Mouse (Mus musculus) embryo, embryonic 10.5 days (tissue): ENCODE data around the gene Hoxa3.
A peak's percentile ranks its signal among the peaks of the same experiment; 100 is the strongest.

Source experiments
- DNase-seq: peaks from one replicate; pipeline ENCODE4 v3.0.0-alpha.2; 2015; ENCODE audit warnings: low spot score

Hoxa3 gene

DNA sequence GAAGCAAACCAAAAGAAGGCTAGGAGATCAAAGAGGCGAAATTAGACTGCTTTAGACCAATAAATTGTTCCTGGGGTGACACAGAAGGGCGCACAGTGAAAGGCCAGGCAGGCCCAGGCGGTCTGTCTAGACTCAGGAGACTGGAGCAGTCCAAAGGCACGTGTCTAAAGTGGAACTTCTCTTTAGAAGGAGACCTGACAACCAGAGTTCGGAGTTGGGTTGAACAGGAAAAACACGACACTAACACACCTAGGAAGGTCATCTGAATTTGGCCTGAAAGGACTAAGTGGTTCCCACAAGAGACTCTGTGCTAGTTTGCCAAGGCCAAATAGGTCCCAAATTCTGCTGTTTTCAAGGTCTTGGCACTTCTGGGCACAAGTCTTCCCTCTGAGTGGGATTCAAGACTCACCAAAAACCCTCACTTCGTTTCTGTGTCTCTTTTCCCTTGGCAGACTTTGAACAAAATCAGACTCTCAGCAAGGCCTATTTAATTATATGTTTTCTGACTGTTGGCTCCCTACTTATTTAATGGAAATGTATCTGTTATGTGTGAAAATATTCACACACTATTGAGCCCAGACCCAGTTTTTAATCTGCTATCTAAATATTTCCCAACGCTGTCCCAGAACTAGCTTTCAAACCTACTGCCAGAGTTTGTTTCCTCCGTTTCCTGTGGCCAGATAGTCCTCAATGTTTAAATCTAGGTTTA is 6.3 kb upstream of the Hoxa3 start:
- DNase-seq = no peak

DNA sequence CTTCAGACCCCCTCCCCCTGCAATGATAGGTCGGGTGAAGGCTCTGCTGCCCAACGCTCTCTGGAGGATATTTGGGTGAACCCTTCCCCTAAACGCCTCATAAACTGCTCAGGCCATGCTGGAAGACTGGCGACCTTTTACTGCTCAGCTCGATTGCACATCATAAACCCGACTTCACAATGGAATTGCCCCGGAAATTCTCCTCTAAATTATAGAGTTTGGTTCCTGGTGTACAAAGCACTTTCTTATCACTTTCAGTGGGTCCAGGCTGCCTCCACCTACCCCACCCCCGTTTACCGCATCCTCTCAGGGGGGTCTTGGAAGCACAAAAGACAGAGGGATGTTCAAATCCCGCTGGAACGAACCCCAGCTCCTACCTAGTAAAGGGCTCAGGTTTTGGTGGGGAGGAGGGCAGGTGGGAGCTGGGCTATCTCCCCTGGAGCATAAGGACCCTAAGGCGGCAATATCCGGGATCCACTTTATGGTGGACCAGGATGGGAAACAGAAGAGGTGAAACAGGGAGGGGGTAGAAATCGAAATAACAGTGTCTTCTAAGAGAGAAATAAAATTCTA is 5.6 kb upstream of the Hoxa3 start:
- no peak for DNase-seq

DNA sequence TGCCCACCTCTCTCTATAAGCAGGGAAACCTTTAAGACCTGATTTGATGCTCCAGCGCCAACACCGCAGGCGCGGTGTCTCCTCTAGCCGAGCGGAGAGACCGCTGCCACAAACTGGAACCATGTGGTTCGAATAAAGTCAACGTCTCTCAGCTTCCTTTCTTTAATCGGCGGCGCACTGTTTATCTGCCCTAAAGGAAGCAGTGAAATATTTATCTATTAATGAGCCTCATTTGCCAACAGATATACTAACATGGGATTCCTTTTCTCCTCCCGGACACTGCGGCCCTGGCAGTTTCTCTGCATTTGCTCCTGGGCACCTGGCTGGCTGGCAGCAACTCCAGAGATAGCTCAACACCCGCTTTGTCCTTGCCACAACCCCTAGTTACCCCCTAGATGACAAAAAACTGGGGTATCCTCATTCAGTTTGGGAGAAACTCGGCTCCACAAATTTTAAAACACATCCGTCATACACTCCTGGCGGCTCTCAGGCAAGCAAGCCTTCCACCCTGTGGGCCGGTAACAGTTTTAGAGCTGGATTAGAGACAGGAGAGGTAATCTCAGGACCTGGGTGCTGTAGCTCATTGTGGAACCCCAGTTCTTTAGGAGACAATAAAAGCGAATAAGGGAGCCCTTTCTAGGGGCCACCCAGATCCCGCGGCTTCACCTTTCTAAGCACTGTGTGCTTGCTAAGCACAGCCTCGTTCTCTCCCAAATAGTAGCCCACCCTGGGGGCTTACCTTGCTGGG is 4.9 kb upstream of the Hoxa3 start:
- no peak for DNase-seq

DNA sequence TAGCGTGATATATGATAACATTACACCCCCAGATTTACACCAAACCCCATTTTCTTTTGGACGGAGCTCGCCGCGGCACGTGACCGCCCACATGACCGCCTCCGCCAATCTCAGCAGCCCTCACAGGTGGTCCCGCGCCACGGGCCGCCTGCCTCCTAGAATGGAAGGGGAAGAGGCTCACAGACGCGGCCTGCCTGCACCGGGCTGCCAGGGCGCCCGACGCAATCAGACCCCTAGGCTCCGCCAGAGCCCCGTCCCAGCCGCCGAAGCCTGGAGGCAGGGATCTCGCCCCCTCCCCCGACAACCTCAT is 4.3 kb upstream of the Hoxa3 start:
- DNase-seq = peak; percentile 91

DNA sequence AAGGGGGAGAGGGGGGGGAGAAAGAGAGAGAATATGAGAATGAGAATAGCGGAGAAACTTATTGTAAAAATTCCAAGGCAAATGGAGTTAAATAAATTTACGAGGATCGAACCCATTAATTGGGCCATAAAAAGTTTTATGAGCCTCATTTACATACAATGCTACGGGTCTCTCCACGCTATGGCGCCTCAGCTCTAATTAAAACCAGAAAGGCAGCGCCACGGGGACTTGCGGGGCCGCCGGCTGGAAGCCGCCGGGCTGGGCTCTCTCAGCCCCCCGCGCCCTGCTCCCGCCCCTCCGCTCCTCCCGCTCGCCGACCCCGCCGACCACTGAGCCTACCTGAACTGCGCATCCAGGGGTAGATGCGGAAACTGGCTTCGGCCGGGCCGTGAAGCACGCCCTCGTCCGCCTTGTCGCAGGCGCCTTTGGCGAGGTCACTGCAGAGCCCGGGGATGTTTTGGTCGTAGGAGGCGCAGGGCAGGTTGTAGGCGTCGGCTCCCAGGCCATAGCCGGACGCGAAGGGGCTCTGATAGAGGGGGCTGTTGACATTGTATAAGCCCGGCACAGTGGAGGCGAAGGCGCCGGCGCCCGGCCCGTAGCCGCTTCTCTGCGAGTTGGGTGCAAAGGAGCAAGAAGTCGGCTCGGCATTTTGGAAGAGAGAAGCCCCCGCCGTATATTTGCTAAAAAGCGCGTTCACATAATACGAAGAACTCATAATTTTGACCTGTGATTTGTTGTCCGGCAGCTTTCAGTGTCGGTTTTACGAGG is 3.7 kb upstream of the Hoxa3 start:
- no peak for DNase-seq

DNA sequence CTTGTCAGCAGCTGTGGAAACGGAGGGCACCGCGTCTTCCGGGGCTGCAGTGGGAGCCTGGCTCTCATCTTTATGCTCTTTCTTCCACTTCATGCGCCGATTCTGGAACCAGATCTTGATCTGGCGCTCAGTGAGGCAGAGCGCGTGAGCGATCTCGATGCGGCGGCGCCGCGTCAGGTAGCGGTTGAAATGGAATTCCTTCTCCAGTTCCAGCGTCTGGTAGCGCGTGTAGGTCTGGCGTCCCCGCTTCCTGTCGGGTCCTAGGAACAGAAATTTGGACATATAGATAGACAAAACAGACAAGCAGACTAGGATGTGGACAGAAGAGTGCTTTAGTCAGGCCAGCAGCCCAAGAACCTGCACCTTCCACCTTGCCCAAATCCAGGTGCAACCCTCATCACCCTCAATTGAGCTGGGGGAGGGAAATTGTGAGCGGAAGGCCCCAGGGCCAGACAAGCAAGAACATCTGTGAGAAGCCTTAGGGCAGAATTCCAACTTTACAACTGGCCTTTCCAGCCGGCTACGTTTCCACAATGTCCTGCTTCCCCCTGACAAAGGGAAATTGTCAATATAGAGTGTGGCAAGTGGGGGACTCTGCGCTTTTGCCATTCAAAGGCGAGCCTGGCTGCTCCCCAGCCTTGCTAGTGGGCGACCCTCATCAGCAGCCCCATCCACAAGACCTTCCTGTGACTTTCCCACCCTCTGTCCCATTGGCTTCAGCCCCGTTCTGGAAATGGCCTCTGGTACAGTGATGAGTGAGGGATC is 2.8 kb upstream of the Hoxa3 start:
- no peak for DNase-seq

DNA sequence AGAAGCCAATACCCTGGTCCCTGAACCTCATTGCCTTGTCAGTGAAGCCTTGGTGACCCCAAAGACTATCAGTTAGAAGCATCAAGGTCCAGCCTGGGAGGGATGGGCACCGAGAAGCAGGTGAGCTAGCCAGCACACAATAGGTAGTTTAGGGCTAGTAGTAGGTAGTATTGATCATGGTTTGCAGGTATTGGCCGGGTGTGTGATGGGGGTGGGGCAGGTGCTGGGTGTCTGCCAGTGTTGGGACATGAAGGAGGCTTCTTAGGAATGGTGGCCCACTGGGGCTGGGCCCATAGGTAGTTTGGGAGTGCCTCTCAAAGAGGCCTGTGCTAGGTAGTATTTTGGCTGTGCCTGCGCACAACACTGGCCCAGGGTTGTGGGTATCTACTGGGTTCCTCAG is 1.9 kb upstream of the Hoxa3 start:
- DNase-seq = no peak

DNA sequence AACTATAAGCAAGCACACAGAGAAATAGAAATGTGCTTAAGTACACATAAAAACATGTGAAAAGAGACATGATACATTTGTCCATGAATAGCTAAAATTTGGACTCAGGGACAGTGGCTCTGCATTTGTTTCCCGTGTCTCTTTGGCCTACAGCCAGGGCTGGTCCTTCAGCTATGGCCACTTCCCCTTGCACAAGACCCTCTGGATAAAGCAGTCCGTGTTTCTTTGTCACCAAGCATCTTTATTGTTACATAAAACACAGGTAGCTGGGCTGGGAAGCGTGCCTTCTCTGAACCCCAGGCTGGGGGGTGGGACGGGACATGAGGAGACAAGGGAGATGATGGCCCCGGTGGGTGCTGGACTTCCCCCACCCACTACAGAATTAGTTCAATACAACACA is 1.1 kb upstream of the Hoxa3 start:
- no peak for DNase-seq

DNA sequence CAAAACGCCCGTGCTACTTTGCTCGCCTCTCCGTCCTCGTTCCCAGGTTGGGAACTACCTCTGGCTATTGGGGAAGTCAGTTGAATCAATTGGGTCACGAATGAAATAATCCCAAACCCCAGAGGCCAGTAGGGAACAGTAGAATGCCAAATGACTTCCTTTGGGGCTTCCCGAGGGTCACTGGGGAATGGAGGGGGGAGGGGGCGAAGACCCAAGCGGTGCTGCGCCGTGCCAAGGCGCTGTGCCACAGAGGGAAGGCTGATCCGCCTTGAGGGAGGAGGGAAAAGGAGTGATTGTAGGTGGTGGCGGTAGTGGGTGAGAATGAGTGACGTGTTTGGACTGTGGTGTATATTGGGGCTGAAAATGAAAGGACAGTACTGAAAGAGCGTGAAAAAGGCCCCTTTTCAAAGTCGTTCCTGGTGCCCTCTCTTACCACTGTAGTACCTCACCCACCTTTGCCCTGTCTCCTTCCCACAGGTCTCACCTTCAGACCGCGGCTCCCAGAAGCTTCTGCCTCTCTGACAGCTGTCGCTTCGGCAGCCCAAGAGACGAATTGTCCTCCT is 499 bp downstream of the Hoxa3 start:
- no peak for DNase-seq

DNA sequence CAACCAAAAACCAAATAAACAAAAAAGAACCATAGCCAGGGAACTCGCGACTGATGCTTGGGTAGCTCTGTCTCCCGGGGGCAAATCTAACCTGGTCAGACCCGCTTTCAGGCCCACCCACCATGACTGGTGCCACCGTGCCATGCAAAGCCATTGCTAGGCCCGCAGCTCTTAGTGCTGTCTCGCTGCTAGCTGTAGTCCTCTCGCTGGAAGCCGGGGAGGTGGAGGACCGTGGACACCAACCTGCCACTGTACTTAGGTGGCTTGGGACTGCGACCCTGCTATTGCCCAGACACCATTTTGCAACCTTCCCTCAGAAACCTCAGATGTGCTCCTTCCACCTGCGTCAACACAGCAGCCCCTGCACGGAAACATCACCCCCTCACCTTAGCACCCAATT is 1.2 kb downstream of the Hoxa3 start:
- no peak for DNase-seq

DNA sequence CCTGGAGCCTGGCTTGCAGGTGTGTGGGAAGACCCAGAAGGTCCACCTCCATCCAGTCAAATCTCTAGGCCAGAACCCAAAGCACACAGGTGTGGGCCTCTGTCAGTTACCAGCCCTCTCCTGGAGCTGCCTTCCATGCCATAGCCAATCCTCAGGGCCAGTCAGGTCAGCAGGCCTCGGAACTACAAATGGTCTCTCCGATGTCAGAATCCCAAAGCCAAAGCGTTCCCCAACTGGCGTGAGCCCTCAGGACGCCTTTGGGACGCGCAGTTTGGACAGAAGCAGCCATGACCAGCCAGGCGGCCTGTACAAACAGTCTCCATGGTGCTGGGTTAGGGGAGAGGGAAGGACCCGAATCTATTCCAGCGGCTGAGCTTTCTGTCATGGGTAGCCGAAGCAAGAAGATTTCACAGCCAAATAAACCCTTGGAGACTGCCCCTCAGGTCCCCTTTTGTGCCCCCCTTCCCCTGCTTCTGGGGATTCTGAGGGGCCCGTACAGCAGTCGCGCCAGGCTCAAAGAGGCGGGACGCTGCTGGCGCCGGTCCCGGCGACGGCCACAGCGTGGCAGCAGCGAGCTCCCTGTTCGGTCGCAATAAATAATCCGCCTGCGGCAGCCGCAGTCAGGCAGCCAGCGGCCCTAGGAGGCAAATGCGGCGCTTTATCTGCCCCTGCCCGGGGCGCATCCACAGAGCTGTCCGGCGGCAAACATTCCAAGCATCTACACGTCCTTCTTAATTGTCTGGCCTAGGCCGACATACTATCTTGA is 1.8 kb downstream of the Hoxa3 start:
- DNase-seq = peak; percentile 86

DNA sequence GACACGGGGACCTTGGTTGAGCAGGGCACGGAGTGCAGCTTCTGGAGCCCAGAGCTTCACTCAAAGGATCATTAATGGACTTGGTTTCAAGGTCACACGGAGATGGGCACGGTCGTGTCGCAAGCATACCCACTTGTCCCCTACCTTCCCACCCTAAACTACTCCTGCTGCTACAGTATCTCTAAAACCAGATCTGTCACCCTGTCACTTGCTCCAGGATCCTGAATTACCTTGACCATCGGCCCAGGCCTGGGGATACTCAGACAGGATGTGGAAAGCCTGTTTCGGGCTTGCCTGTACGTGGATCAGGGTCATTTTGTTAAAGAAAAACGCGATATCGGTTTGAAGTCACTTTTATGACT is 3.5 kb downstream of the Hoxa3 start:
- no peak for DNase-seq

DNA sequence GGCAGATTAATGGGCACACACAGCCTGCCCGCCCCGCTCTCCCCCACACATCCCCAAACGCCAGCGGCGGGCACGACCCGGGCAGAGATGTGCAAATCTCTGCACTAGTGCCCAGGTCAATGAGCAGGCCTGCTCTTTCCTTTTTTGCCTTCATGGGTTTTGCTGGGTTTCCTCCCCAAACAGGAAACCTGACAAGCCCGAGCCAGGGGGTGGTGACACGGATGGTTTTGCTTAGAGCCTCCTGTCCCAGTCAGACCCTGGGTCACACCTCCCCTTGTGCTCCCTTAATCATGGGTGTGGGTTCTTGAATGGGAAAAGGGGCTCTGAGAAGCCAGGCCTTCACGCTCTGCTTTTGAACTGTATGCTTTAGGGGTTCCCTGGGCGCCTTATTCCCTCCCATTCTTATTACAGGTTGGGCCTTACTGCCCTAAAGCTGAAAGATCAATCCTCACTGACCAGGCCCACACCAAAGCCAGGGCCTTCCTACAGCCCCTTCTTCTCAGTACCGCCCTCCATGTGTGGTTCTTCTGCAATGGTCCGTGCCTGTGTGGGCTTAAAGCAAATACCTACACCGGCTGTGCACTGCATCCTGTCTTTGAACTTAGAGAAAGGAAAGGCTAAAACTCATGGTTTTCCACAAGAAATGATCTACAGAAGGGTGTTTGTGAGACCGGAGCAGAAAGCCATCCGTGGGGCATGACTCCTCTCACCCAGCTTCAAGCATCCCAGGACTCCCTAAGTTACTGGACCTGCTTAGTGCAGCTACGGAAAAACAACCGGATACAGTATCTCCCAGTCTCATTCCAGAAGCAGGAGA is 4.1 kb downstream of the Hoxa3 start:
- DNase-seq = no peak

DNA sequence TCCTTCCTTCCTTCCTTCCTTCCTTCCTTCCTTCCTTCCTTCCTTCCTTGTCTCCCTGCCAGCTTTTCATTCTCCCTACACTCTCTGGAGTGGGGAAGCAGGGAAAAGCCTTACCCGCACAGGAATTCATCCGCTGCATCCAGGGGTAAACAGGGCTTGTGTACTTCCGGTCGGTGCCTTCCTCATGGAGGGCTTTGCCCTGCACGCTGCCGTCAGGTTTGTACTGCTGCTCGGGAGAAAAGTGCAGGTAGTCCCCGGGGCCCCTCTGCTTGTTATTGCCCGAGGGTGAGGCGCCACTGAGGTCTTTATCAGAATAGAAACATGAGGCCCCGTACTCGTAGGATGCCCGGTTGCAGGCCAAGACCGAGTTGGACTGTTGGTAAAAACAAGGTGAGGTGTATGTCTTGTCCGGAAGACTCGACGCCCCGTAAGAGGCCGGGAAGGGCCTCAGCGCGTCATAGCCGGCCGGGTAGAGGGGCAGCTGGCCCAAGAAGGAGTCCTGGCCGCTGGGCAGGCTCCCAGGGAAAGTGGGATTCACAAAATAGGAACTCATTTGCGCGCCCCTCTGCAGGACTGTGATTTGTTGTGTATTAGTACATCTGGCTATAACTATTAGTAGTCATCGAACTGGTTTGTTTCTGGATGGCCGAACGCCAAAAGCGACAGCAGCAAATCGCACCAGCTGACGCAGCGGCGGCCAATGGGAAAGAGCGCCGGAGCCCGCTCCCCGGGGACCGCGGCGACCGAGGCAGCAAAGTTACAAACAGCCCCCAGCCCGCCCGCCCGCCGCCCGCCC is 4.9 kb downstream of the Hoxa3 start, which contains the start of gene Hoxa6:
Gene Hoxa6, minus strand, starts transcription at position 651 of the 796 bp plus-strand sequence.
- no peak for DNase-seq

DNA sequence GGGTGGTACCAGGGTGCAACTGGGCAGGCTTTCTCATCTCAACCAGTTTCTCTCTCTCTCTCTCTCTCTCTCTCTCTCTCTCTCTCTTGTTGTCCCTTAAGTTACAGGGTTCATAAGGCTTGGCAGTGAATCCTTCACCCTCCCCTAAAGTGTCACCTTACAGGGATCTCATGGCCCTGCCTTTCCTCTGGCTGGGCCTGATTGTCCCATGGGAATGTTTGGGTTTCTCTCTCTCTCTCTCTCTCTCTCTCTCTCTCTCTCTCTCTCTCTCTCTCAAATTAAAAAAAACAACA is 5.5 kb downstream of the Hoxa3 start:
- no peak for DNase-seq

DNA sequence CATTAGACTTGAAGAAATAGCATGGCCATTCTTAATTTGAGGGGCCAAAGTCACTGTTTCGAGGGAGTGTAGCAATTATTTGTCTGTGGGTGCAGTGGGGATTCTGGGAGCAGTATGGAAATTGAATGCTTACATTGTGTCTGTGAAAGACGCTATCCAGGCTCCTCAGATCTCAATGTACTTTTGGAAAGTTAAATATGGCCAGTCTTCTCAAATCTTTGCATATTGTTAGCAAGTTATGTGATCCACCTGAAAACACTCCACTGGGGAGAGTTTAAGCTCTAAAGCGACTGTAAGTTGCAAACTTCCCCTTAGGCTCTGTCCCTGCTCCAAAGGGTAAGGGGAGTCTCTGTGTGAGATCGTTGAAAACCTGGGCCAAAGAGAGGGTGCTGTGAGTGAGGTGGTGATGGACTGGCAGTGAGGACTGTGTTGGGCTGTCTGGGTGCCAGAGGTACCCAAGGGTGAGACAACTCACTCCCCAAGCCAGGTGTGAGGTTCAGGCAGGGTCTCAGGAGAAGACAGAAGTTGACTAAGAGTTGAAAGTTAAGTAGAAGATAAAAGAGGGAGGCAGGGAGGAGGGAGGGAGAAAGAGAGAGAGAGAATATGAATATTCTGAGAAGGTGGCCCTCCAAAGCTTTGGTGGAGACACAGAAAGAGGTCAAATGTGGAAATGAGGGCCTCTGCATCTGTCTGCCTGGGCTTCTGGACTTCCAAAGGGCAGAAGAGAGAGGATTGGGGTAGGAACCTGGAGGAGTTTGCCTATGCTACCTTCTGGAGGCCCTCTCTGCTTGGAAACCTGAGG is 6.1 kb downstream of the Hoxa3 start:
- DNase-seq = no peak

DNA sequence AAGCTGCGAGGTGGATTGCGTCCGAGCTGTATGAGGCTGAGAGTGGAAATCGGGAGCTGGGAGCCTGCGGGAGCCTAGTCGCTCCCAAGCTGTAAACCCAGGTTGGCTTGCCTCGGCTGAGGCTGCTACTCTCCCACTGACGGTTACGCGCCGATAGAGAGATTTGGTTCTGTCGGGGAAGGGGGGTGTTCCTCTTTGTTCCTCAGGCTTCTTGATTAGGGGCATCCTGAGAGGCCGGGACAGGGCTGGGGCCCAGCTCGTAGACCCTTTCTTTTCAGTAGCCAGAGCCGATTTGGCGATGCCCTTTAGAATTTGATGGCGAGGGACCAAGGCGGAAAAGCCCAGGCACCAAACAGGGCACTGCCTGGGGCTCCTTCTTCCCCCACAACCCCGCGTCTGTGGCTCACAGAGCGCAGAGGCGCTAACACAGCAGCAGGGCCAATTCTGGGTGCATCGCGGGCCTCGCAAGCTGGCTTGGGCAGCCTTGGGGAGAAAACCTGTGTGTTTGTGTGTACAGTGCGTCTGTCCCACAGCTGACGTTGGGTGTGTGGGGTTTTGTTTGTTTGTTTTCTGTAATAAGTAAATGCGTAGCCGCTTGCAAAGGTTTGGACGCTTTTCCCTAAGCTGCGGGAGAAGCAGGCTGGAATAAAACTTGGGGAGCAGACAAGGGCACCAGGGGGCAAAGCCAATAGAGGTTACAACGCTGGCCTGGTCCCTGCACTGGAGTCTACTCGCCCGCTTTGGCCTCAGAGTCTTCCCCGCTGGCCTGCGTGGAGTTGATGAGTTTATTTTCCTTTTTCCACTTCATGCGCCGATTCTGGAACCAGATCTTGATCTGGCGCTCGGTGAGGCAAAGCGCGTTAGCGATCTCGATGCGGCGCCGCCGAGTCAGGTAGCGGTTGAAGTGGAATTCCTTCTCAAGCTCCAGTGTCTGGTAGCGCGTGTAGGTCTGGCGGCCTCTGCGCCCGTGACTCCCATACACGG is 7.2 kb downstream of the Hoxa3 start:
- DNase-seq = no peak
